Mouse (Mus musculus) effector memory CD4-positive, alpha-beta T cell, adult 5 months (primary cell): ENCODE results near the gene Avp. TPM values are rescaled to one million over a fixed set of nuclear protein-coding genes. Genes with fewer than 3 reads are reported as not detected.

Source experiments
- polyA plus RNA-seq: library from polyadenylated mRNA; unstranded; fragments of 100-300 nt; shearing (Covaris generic); gene quantifications from one replicate; pipeline ENCODE4 v1.2.1, GENCODE M21; 2017

Gene Avp
- polyA plus RNA-seq: not detected

GRCm38 (mm10) chr2:130582552-130582951 is at the start of gene Avp:
Gene Avp (minus strand): TSS chr2:130582554.

GRCm38 (mm10) chr2:130629839-130630203 is 47.5 kb upstream of the Avp start, which contains the start of the genes Fastkd5 and Ubox5:
Gene Fastkd5 (minus strand): TSS chr2:130630027.
Gene Ubox5 (minus strand): TSS chr2:130630038.

DNA sequence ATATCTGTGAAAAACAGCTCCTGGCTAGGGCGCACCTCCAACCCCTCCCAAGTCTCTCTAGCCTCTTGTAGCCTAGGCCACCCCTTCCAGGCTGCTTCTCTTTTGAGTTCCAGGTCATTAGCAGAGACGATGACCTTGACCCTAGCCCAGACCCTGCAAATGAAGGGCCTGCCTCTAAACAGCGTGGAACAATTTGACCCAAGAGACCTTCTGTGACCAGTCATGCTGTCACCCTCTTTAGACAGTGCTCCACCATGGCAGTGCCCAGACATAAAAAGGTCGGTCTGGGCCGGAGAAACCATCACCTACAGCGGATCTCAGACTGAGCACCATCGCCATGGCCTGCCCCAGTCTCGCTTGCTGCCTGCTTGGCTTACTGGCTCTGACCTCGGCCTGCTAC is 6.5 kb downstream of the Avp start, which contains the start of gene Oxt:
Gene Oxt (plus strand): TSS at position 301 of the 400 bp plus-strand sequence.

GRCm38 (mm10) chr2:130563212-130564055 is 18.9 kb downstream of the Avp start, which contains the start of gene Mrps26:
Gene Mrps26 (plus strand): TSS chr2:130563742.

Other genes starting within 250 kb of the Avp start
- 0.26 TPM for gene Cpxm1, start 185.0 kb downstream of the Avp start, polyA plus RNA-seq
- not detected for gene Gm28372, start 177.3 kb downstream of the Avp start, polyA plus RNA-seq
- not detected for gene 1700020A23Rik, start 177.3 kb downstream of the Avp start, polyA plus RNA-seq
- gene Tmem239, start 176.1 kb downstream of the Avp start, polyA plus RNA-seq: not detected
- gene Vps16, start 158.2 kb downstream of the Avp start, polyA plus RNA-seq: 247 TPM
- 16.8 TPM for gene Pced1a, start 157.9 kb downstream of the Avp start, polyA plus RNA-seq
- 137 TPM for gene Ptpra, start 132.3 kb downstream of the Avp start, polyA plus RNA-seq
- 49.8 TPM for gene Mrps26, start 18.8 kb downstream of the Avp start, polyA plus RNA-seq
- not detected for gene Oxt, start 6.4 kb downstream of the Avp start, polyA plus RNA-seq
- 8.9 TPM for gene Fastkd5, start 47.5 kb upstream of the Avp start, polyA plus RNA-seq
- 2.9 TPM for gene Ubox5, start 47.5 kb upstream of the Avp start, polyA plus RNA-seq
- gene Lzts3, start 60.2 kb upstream of the Avp start, polyA plus RNA-seq: 2.8 TPM
- 136 TPM for gene Ddrgk1, start 82.1 kb upstream of the Avp start, polyA plus RNA-seq
- 20.1 TPM for gene Itpa, start 85.1 kb upstream of the Avp start, polyA plus RNA-seq
- gene Slc4a11, start 115.0 kb upstream of the Avp start, polyA plus RNA-seq: not detected